Mouse (Mus musculus) embryonic facial prominence, embryonic 12.5 days (tissue): ENCODE data around the gene Rgl1. TPM values are rescaled to one million over a fixed set of nuclear protein-coding genes. Genes with fewer than 3 reads are reported as not detected.

Experiments used
- ATAC-seq: fragments of 200-750 bp; cut with Nextera tagmentation; 2 replicates; pipeline ENCODE4 v1.8.0; 2017; ENCODE audit not compliant: insufficient number of reproducible peaks, insufficient read depth, low FRiP score, low TSS enrichment
- H3K27ac ChIP-seq: fragments of 300-500 bp; sonication (generic); 2 replicates; pipeline ENCODE4 v1.5.1; 2016; ENCODE audit warnings: mild to moderate bottlenecking
- H3K27me3 ChIP-seq: fragments of 300-500 bp; sonication (generic); 2 replicates; pipeline ENCODE4 v1.6.1; 2016; ENCODE audit warnings: mild to moderate bottlenecking, moderate library complexity
- H3K36me3 ChIP-seq: fragments of 300-500 bp; sonication (generic); 2 replicates; pipeline ENCODE4 v1.6.1; 2016; ENCODE audit warnings: mild to moderate bottlenecking
- H3K4me1 ChIP-seq: fragments of 300-500 bp; sonication (generic); 2 replicates; pipeline ENCODE4 v1.6.1; 2016
- H3K4me2 ChIP-seq: fragments of 300-500 bp; sonication (generic); replicated peaks from 2 replicates; pipeline ENCODE4 v1.6.1; 2016; ENCODE audit warnings: mild to moderate bottlenecking, moderate library complexity
- H3K4me3 ChIP-seq: fragments of 300-500 bp; sonication (generic); 2 replicates; pipeline ENCODE4 v1.5.1; 2016; ENCODE audit warnings: mild to moderate bottlenecking
- H3K9ac ChIP-seq: fragments of 300-500 bp; sonication (generic); 2 replicates; pipeline ENCODE4 v1.6.1; 2016; ENCODE audit warnings: mild to moderate bottlenecking, moderate library complexity
- H3K9me3 ChIP-seq: fragments of 300-500 bp; sonication (generic); 2 replicates; pipeline ENCODE4 v1.6.1; 2016; ENCODE audit warnings: mild to moderate bottlenecking, moderate library complexity
- WGBS: fragments of 180-500 bp; shearing (Covaris S2); methylation state at CpG from one replicate; pipeline ENCODE4 v1.1.7; 2016; 5-methylcytosine and 5-hydroxymethylcytosine counted together
- polyA plus RNA-seq: library from polyadenylated mRNA; unstranded; fragments of >200 nt; fragmentation: Nextera tagmentation; extraction: Ambion mirVana; gene quantifications from 2 replicates; pipeline ENCODE4 v1.2.1, GENCODE M21; 2016

The Rgl1 gene
- polyA plus RNA-seq, 1 experiment from 2014 or later: 27.6 TPM

DNA sequence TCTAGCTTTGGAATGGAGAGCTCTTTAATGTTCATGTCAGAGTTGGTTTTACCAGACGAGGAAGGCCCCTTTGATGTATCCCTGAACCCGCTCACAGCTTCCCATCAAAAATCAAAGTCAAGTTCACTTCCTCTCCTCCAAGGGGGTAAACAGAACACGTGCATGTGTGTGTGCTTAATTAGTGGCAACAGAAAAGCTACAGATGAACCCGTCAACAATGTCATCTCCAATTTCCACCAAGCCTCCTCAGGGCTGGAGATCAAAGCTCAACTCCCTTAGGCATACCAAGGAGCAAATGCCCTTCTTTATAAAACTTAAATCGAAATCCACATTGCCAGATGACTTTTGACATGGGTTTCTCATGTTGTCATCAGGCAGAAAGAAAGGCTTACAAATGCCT lies 191.1 kb downstream of the Rgl1 start:
- no peaks in the 10 kb centered on the region for H3K27me3 ChIP-seq
- no peak overlapping the region for H3K27ac ChIP-seq
- H3K4me1 ChIP-seq: peaks cover 48% of the 10 kb centered on the region
- no peak overlapping the region for H3K9ac ChIP-seq
- ATAC-seq: no peak
- 29% methylated on average over 5 of the region's 5 CpGs for WGBS
- H3K4me3 ChIP-seq: no peak overlapping the region
- H3K4me2 ChIP-seq: no peak overlapping the region
- no peaks in the 10 kb centered on the region for H3K36me3 ChIP-seq
- H3K9me3 ChIP-seq: no peaks in the 10 kb centered on the region

- Histone ChIP-seq H3K36me3 (no peaks in the 10 kb centered on the region), H3K27me3 (no peaks in the 10 kb centered on the region), H3K4me2 (no peak overlapping the region), H3K4me1 (peaks cover 44% of the 10 kb centered on the region), H3K27ac (no peak overlapping the region), H3K9me3 (no peaks in the 10 kb centered on the region), H3K4me3 (no peak overlapping the region), H3K9ac (no peak overlapping the region)
- ATAC-seq: no peak
- WGBS: 52% methylated on average over 8 of the region's 8 CpGs
Measured at GRCm38 (mm10) chr1:152573470-152574059, 192.6 kb downstream of the Rgl1 start.

GRCm38 (mm10) chr1:152572755-152573469 lies 193.2 kb downstream of the Rgl1 start:
- peaks cover 39% of the 10 kb centered on the region for H3K4me1 ChIP-seq
- H3K4me3 ChIP-seq: no peak overlapping the region
- no peaks in the 10 kb centered on the region for H3K9me3 ChIP-seq
- 0 out of 2 replicates have a peak overlapping the region, but pooled peaks have one; percentile 63 for H3K27ac ChIP-seq
- H3K36me3 ChIP-seq: no peaks in the 10 kb centered on the region
- H3K4me2 ChIP-seq: no peak overlapping the region
- ATAC-seq: no peak
- no peak overlapping the region for H3K9ac ChIP-seq
- 30% methylated on average over 7 of the region's 7 CpGs for WGBS
- H3K27me3 ChIP-seq: no peaks in the 10 kb centered on the region

- H3K4me3 ChIP-seq: no peak overlapping the region
- H3K9ac ChIP-seq: no peak overlapping the region
- H3K27ac ChIP-seq: no peak overlapping the region
- H3K4me1 ChIP-seq: peaks cover 43% of the 10 kb centered on the region
- no peaks in the 10 kb centered on the region for H3K27me3 ChIP-seq
- no peak for ATAC-seq
- H3K9me3 ChIP-seq: no peaks in the 10 kb centered on the region
- no peaks in the 10 kb centered on the region for H3K36me3 ChIP-seq
- WGBS: 96% methylated on average over 14 of the region's 14 CpGs
- H3K4me2 ChIP-seq: no peak overlapping the region
Measured at GRCm38 (mm10) chr1:152571340-152571739, 194.8 kb downstream of the Rgl1 start.

DNA sequence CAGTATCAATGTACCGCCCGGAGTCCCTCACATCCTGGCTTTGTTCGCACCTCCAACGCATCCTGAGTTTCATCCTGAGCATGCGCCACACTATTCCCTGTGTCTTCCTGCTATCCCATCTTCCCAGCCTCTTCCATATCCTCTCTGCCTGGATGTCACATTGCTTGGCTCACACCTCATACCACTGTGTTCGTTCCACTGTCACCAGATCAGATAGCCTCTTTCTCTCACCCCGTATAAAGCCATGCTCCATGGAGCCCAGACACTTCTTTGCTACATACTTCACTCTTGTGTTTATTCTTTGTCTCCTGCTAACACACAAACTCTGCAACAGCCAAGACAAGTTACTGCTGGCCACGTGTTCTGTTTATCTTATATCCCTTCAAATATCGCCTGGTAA lies 195.5 kb downstream of the Rgl1 start:
- Histone ChIP-seq H3K27ac (no peak overlapping the region), H3K27me3 (no peaks in the 10 kb centered on the region), H3K4me3 (no peak overlapping the region), H3K4me2 (no peak overlapping the region), H3K9me3 (no peaks in the 10 kb centered on the region), H3K36me3 (no peaks in the 10 kb centered on the region), H3K4me1 (peaks cover 42% of the 10 kb centered on the region), H3K9ac (no peak overlapping the region)
- no peak for ATAC-seq
- 88% methylated on average over 9 of the region's 9 CpGs for WGBS

- Histone ChIP-seq H3K4me2 (no peak overlapping the region), H3K27ac (no peak overlapping the region), H3K36me3 (no peaks in the 10 kb centered on the region), H3K9ac (no peak overlapping the region), H3K4me3 (no peak overlapping the region), H3K4me1 (peaks cover 51% of the 10 kb centered on the region), H3K9me3 (no peaks in the 10 kb centered on the region), H3K27me3 (no peaks in the 10 kb centered on the region)
- no peak for ATAC-seq
- WGBS: 34% methylated on average over 5 of the region's 5 CpGs
Measured at GRCm38 (mm10) chr1:152563282-152563681, 202.9 kb downstream of the Rgl1 start.

- no peak overlapping the region for H3K27ac ChIP-seq
- ATAC-seq: no peak
- 67% methylated on average over 6 of the region's 6 CpGs for WGBS
- H3K36me3 ChIP-seq: no peaks in the 10 kb centered on the region
- no peak overlapping the region for H3K4me3 ChIP-seq
- no peak overlapping the region for H3K9ac ChIP-seq
- no peaks in the 10 kb centered on the region for H3K9me3 ChIP-seq
- H3K4me1 ChIP-seq: peaks cover 54% of the 10 kb centered on the region
- no peaks in the 10 kb centered on the region for H3K27me3 ChIP-seq
- H3K4me2 ChIP-seq: no peak overlapping the region
Measured at GRCm38 (mm10) chr1:152562877-152563276, 203.3 kb downstream of the Rgl1 start.

GRCm38 (mm10) chr1:152560477-152560876 lies 205.7 kb downstream of the Rgl1 start:
- no peak overlapping the region for H3K4me2 ChIP-seq
- ATAC-seq: no peak
- no peak overlapping the region for H3K9ac ChIP-seq
- peak overlapping the region; percentile 46; the same call in 1 of the 2 replicates for H3K27ac ChIP-seq
- no peaks in the 10 kb centered on the region for H3K27me3 ChIP-seq
- WGBS: 71% methylated on average over 5 of the region's 5 CpGs
- no peaks in the 10 kb centered on the region for H3K9me3 ChIP-seq
- H3K4me3 ChIP-seq: no peak overlapping the region
- peaks cover 51% of the 10 kb centered on the region for H3K4me1 ChIP-seq
- no peaks in the 10 kb centered on the region for H3K36me3 ChIP-seq

- H3K27ac ChIP-seq: peak overlapping the region; percentile 78
- H3K4me2 ChIP-seq: no peak overlapping the region
- H3K9me3 ChIP-seq: no peaks in the 10 kb centered on the region
- peaks cover 38% of the 10 kb centered on the region for H3K4me1 ChIP-seq
- H3K36me3 ChIP-seq: peaks cover 5% of the 10 kb centered on the region
- WGBS: 68% methylated on average over 14 of the region's 14 CpGs
- no peak for ATAC-seq
- H3K4me3 ChIP-seq: no peak overlapping the region
- no peaks in the 10 kb centered on the region for H3K27me3 ChIP-seq
- H3K9ac ChIP-seq: no peak overlapping the region
Measured at GRCm38 (mm10) chr1:152556576-152557281, 209.4 kb downstream of the Rgl1 start.

DNA sequence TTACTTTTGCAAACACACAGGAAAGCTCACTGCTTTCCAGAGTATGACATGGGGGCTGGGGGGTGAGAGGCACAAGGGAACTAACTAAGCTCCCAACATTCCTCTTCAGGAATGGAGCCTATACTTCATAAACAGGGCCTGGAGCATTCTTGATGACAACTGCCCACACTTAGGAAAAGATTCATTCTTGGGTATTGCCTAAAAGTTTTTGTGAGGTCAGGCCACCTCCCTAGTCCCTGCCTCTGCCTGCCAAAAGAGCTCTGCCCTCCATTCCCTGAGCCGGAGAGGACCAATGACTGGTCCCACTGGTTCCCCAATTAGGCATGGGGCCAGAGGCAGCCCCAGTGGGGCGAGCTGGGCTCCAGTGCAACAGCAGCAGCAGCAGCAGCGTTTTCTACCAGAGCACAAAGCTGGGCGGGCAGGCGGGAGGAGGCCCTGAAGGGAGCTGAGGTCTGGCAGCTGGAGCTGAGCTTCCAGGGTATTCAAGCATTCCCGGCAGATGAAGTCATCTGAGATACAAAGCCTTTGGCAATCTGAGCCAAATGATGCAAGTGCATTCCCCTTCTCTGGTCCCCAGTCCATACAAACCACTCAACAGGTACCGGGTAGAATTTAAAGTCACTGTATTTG lies 210.1 kb downstream of the Rgl1 start:
- Histone ChIP-seq H3K9ac (no peak overlapping the region), H3K27me3 (no peaks in the 10 kb centered on the region), H3K27ac (peak overlapping the region; percentile 78), H3K4me2 (no peak overlapping the region), H3K4me3 (no peak overlapping the region), H3K36me3 (peaks cover 6% of the 10 kb centered on the region), H3K4me1 (peaks cover 34% of the 10 kb centered on the region), H3K9me3 (no peaks in the 10 kb centered on the region)
- WGBS: 10% methylated on average over 7 of the region's 7 CpGs
- peak; percentile 90 for ATAC-seq

DNA sequence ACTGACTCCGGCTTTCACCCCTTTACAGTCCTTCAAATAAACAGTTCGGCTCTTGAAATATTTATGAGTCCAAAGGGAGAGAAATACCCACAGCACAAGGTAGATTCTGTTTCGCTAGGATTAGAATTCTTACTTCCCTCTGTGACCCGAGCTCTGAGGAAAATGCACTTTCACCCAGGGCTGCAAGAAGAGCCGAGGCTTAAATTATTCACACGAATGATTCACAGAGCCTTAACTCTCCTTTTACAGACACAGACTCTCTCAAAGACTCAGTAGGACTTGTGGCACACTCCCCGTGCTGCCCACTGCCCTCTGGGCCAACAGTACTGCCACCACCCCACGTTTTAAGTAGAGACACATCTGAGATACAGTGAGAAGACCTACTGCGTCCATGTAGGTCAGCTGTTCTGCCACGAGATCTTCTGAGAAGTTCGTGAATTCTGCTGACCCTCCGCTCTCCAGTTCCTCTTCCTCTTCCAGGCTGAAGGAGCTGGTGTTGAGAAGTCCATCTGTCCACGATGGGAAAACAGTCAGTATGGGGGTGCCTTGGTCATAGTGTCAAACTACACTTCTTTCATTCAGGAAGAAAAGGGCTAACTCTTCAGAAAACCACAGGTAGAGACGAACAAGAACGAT lies 212.1 kb downstream of the Rgl1 start:
- H3K9me3 ChIP-seq: no peaks in the 10 kb centered on the region
- peaks cover 42% of the 10 kb centered on the region for H3K4me1 ChIP-seq
- no peak overlapping the region for H3K4me3 ChIP-seq
- no peak overlapping the region for H3K9ac ChIP-seq
- H3K36me3 ChIP-seq: peaks cover 6% of the 10 kb centered on the region
- WGBS: 72% methylated on average over 15 of the region's 15 CpGs
- no peak for ATAC-seq
- H3K27ac ChIP-seq: no peak overlapping the region
- H3K4me2 ChIP-seq: no peak overlapping the region
- no peaks in the 10 kb centered on the region for H3K27me3 ChIP-seq
